8 mouse cellular contexts compared by ENCODE assay signal in the genomic region with DNA sequence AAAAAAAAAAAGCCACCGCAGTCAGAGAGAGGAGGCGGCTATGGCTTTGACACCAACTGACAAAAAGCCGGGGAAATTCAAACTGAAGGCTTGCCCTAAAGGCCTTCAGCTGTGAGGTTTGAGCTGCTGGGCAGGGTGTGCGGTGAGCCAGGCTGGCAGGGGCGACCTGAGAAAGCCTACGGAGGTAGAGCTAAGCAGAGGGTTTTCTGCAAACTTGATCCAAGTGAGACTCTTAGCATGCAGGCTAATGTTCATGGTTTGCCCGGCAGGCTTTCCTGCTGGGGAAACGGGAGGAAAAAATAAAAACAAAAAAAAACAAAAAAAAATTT.
DNase-seq lines count a peak whose midpoint lies in the region; ATAC-seq and TF ChIP-seq lines count a peak whose summit lies in the region.

No protein-coding gene starts in this region.

- H3K4me1 ChIP-seq in heart, embryonic 14.5 days (ENCODE audit: control insufficient read depth in 2 of 2, insufficient read depth in 2 of 2, low read length in 2 of 2) = peaks cover 10 to 14% of the 10 kb centered on the region in 2 experiments; a peak in 3 of 4 replicates
- H3K4me1 ChIP-seq in ES-Bruce4 (ENCODE audit: control insufficient read depth, insufficient read depth, low read length) = no peaks in the 10 kb centered on the region
- H3K4me1 ChIP-seq in forebrain, embryonic 13.5 days = peaks cover 20% of the 10 kb centered on the region
- H3K4me1 ChIP-seq in limb, embryonic 15.5 days = peaks cover 11% of the 10 kb centered on the region

- peak overlapping the region; percentile 12 to 21; a peak in 3 of 4 replicates for H3K4me3 ChIP-seq in heart, embryonic 14.5 days (ENCODE audit: control insufficient read depth in 1 of 2, insufficient read depth in 1 of 2, low read depth in 1 of 2, low read length in 2 of 2)
- peak overlapping the region; percentile 29; the same call in 1 of the 2 replicates for H3K4me3 ChIP-seq in ES-Bruce4 (ENCODE audit: low read depth, low read length)
- H3K4me3 ChIP-seq in forebrain, embryonic 13.5 days = no peak overlapping the region
- H3K4me3 ChIP-seq in limb, embryonic 15.5 days = peak overlapping the region; percentile 15

- peak overlapping the region in 1 of 2 experiments; percentile 42; a peak in 3 of 4 replicates for H3K27ac ChIP-seq in heart, embryonic 14.5 days (replicated peaks in 1 of 2; ENCODE audit: control insufficient read depth in 1 of 2, insufficient read depth in 1 of 2, low read depth in 2 of 2, low read length in 2 of 2)
- no peak overlapping the region for H3K27ac ChIP-seq in ES-Bruce4 (ENCODE audit: insufficient read depth, low read length)
- H3K27ac ChIP-seq in forebrain, embryonic 13.5 days = peak overlapping the region; percentile 74
- peak overlapping the region; percentile 57 for H3K27ac ChIP-seq in limb, embryonic 15.5 days

- TF ChIP-seq CTCF in ES-Bruce4 (IDR thresholded peaks at IDR 0.05; ENCODE audit: low read depth, low read length) = no peak

- no peak for DNase-seq in heart, adult 18-20 months
- no peak for DNase-seq in testis, postnatal 10 days (ENCODE audit: low spot score)
- DNase-seq in thymus, postnatal 4 days = no peak
- DNase-seq in cerebellum, adult 11 months = no peak

- no peak for TF ChIP-seq POLR2A in ES-Bruce4 (IDR thresholded peaks at IDR 0.05; ENCODE audit: insufficient read depth, low read length)

- ATAC-seq in heart, embryonic 14.5 days (ENCODE audit: insufficient number of reproducible peaks, insufficient read depth, low FRiP score, low read depth) = no peak
- no peak for ATAC-seq in forebrain, embryonic 13.5 days
- ATAC-seq in limb, embryonic 15.5 days (ENCODE audit: insufficient number of reproducible peaks, low FRiP score, low TSS enrichment, low read depth) = no peak

- 39% methylated on average over 8 of the region's 8 CpGs for WGBS in heart, embryonic 14.5 days
- 47% methylated on average over 8 of the region's 8 CpGs for WGBS in forebrain, embryonic 13.5 days
- 9% methylated on average over 8 of the region's 8 CpGs for WGBS in limb, embryonic 15.5 days

- peak overlapping the region; percentile 53 for H3K4me2 ChIP-seq in heart, embryonic 14.5 days (ENCODE audit: low read length)
- peak overlapping the region; percentile 41 for H3K4me2 ChIP-seq in forebrain, embryonic 13.5 days
- H3K4me2 ChIP-seq in limb, embryonic 15.5 days = peak overlapping the region; percentile 37

- no peaks in the 10 kb centered on the region for H3K36me3 ChIP-seq in heart, embryonic 14.5 days (ENCODE audit: control insufficient read depth, insufficient read depth, low read length)
- H3K36me3 ChIP-seq in ES-Bruce4 (ENCODE audit: control insufficient read depth, insufficient read depth, low read length, poor library complexity, severe bottlenecking) = no peaks in the 10 kb centered on the region
- H3K36me3 ChIP-seq in forebrain, embryonic 13.5 days (ENCODE audit: poor library complexity, severe bottlenecking) = no peaks in the 10 kb centered on the region
- no peaks in the 10 kb centered on the region for H3K36me3 ChIP-seq in limb, embryonic 15.5 days

- no peaks in the 10 kb centered on the region for H3K27me3 ChIP-seq in heart, embryonic 14.5 days (ENCODE audit: control insufficient read depth, insufficient read depth, low read length)
- no peaks in the 10 kb centered on the region for H3K27me3 ChIP-seq in ES-Bruce4 (ENCODE audit: control insufficient read depth, insufficient read depth, low read length, poor library complexity, severe bottlenecking)
- H3K27me3 ChIP-seq in forebrain, embryonic 13.5 days = no peaks in the 10 kb centered on the region
- H3K27me3 ChIP-seq in limb, embryonic 15.5 days = no peaks in the 10 kb centered on the region

- TF ChIP-seq EP300 in ES-Bruce4 (IDR thresholded peaks at IDR 0.05; ENCODE audit: insufficient read depth, low read depth, low read length) = no peak

- H3K9ac ChIP-seq in heart, embryonic 14.5 days (ENCODE audit: low read length) = peak overlapping the region; percentile 16
- H3K9ac ChIP-seq in ES-Bruce4 (ENCODE audit: low read depth, poor library complexity, severe bottlenecking) = 0 out of 2 replicates have a peak overlapping the region, but pooled peaks have one; percentile 16
- peak overlapping the region; percentile 38; the same call in 1 of the 2 replicates for H3K9ac ChIP-seq in forebrain, embryonic 13.5 days
- H3K9ac ChIP-seq in limb, embryonic 15.5 days = no peak overlapping the region

- H3K9me3 ChIP-seq in heart, embryonic 14.5 days (ENCODE audit: control insufficient read depth, low read length) = no peaks in the 10 kb centered on the region
- H3K9me3 ChIP-seq in ES-Bruce4 (replicated peaks; ENCODE audit: control insufficient read depth, insufficient read depth, low read length, poor library complexity, severe bottlenecking) = no peaks in the 10 kb centered on the region
- H3K9me3 ChIP-seq in forebrain, embryonic 13.5 days (replicated peaks) = no peaks in the 10 kb centered on the region
- H3K9me3 ChIP-seq in limb, embryonic 15.5 days = no peaks in the 10 kb centered on the region
